Mouse (Mus musculus) G1E (cell line): ENCODE data around the gene Trim38. TPM values are rescaled to one million over a fixed set of nuclear protein-coding genes. Genes with fewer than 3 reads are reported as not detected.
A peak's percentile ranks its signal among the peaks of the same experiment; 100 is the strongest.

Source experiments
- ATAC-seq: 2 replicates; pipeline ENCODE4 v1.8.0; 2016; ENCODE audit warnings: mild to moderate bottlenecking; ENCODE audit not compliant: insufficient number of reproducible peaks, poor library complexity, low FRiP score, severe bottlenecking; ENCODE audit errors: extremely low read depth
- DNase-seq: peaks from one replicate; pipeline ENCODE4 v3.0.0; 2012; ENCODE audit warnings: low spot score
- H3K27me3 ChIP-seq: 2 replicates; pipeline ENCODE4 v1.6.1; 2012; ENCODE audit warnings: mild to moderate bottlenecking, low read length, inconsistent platforms; ENCODE audit not compliant: insufficient read depth
- H3K36me3 ChIP-seq: replicated peaks from 2 replicates; pipeline ENCODE3; 2012; ENCODE audit warnings: mild to moderate bottlenecking, inconsistent platforms
- H3K4me1 ChIP-seq: 2 replicates; pipeline ENCODE4 v1.6.1; 2012; ENCODE audit warnings: low read depth, low read length, inconsistent platforms, mixed read lengths; ENCODE audit not compliant: insufficient read depth
- H3K4me3 ChIP-seq: 2 replicates; pipeline ENCODE4 v1.5.1; 2012; ENCODE audit warnings: low read depth, mild to moderate bottlenecking, inconsistent platforms, low read length, moderate library complexity, mixed read lengths
- H3K9me3 ChIP-seq: replicated peaks from 2 replicates; pipeline ENCODE4 v1.6.1; 2012; ENCODE audit warnings: inconsistent platforms
- CTCF ChIP-seq: IDR thresholded peaks from 2 replicates; pipeline ENCODE4 v1.5.1; 2012; ENCODE audit warnings: low read depth, low read length, inconsistent platforms, mixed read lengths
- GATA1 ChIP-seq: IDR thresholded peaks from 2 replicates; pipeline ENCODE4 v1.6.1; 2012; ENCODE audit warnings: borderline replicate concordance, low read length, inconsistent platforms, mixed read lengths
- GATA2 ChIP-seq: IDR thresholded peaks from 2 replicates; pipeline ENCODE4 v1.6.1; 2012; ENCODE audit warnings: low read depth, low read length, inconsistent platforms, borderline replicate concordance
- POLR2AphosphoS5 ChIP-seq: IDR thresholded peaks from 2 replicates; pipeline ENCODE4 v1.6.1; 2012; ENCODE audit warnings: low read depth, low read length, inconsistent platforms; ENCODE audit not compliant: insufficient replicate concordance
- TAL1 ChIP-seq: conservative IDR thresholded peaks from 2 replicates; pipeline ENCODE4 v1.6.1; 2012; ENCODE audit warnings: low read depth, low read length, inconsistent platforms, mixed read lengths
- polyA plus RNA-seq: library from polyadenylated mRNA; stranded (reverse); fragments of >175 nt; gene quantifications from 2 replicates; pipeline ENCODE4 v1.2.3, GENCODE M21; 2012
- total RNA-seq, 2 experiments: library from RNA; stranded (forward) in 1 of 2; stranded (reverse) in 1 of 2; fragments of 200-1000 nt in 1 of 2; fragments of >200 nt in 1 of 2; fragmentation: Nextera tagmentation in 1 of 2; gene quantifications; 2 replicates each; pipeline ENCODE4 v1.2.3; 2014 to 2017

Gene Trim38
- total and polyA plus RNA-seq, 3 experiments: 0.27 TPM; not detected in 2

DNA sequence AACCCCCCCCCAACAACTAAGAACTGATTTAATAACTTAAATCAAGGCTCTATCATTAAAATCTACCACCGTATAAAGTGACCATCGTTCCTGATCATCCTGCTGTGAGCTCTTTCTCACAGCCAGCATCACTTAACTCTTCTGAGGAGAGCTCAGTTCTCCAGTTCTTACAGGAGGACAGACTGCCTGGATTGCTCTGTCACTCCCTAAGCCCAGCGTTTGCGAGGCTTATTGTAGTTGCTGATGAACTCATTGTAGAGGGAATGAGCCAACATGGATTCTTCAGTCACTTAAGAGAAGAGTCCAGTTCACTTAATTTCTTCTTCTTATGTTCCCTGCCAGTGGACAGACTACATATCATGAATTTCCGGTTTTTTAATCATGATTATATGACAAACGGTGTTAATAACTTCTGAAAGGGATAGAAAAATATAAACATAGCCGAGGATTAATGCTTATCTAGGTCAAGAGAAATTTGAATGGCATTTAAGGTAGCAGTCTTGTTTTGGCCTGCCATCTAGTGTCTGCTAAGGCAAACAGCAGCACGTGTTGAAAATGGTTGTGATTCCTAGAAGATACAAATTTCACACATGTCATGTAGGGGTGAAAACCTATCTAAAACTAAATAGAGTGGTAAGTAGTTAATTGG is 37.4 kb upstream of the Trim38 start:
- no peak for DNase-seq

GRCm38 (mm10) chr13:23737091-23737490 is 32.6 kb upstream of the Trim38 start:
- Histone ChIP-seq H3K27me3 (no peaks in the 10 kb centered on the region), H3K4me1 (peaks cover 14% of the 10 kb centered on the region), H3K9me3 (no peaks in the 10 kb centered on the region), H3K4me3 (no peak overlapping the region), H3K36me3 (no peaks in the 10 kb centered on the region)
- no peak for DNase-seq
- ATAC-seq: no peak
- TF ChIP-seq TAL1: no peak

More for the DNA sequence above, 37.4 kb upstream of the Trim38 start:
- peaks cover 3% of the 10 kb centered on the region; the same call in 1 of the 2 replicates for H3K4me1 ChIP-seq
- H3K27me3 ChIP-seq: peaks cover 11% of the 10 kb centered on the region
- no peaks in the 10 kb centered on the region for H3K9me3 ChIP-seq
- ATAC-seq: no peak
- TF ChIP-seq CTCF: peak; percentile 14; the same call in 1 of the 2 replicates
- no peak for TF ChIP-seq TAL1
- H3K4me3 ChIP-seq: no peak overlapping the region
- H3K36me3 ChIP-seq: no peaks in the 10 kb centered on the region

DNA sequence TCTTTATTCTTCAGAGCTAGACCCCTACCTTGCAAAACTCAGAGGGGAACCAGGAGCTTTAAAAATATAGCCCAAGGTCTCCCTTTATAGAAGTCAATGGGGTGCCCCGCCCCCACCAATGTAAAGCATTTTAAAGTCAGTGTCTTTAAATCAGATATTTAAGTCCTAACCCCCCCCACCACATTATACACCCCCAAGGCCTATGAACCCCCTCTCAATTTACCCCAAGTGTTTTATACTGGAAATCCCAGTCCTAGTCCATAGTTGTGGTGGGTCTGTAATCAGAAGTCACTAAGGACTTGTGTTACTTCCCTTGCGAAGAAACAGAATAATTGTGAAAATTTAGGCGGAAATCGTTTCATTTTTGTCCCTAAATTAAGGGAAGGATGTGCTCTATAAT is 31.7 kb upstream of the Trim38 start:
- no peak for ATAC-seq
- Histone ChIP-seq H3K4me1 (peaks cover 18% of the 10 kb centered on the region), H3K27me3 (no peaks in the 10 kb centered on the region), H3K4me3 (peak overlapping the region; percentile 71; the same call in 1 of the 2 replicates), H3K36me3 (no peaks in the 10 kb centered on the region), H3K9me3 (no peaks in the 10 kb centered on the region)
- TF ChIP-seq CTCF (no peak), TAL1 (no peak), GATA1 (no peak), GATA2 (no peak), POLR2AphosphoS5 (no peak)
- DNase-seq: no peak

DNA sequence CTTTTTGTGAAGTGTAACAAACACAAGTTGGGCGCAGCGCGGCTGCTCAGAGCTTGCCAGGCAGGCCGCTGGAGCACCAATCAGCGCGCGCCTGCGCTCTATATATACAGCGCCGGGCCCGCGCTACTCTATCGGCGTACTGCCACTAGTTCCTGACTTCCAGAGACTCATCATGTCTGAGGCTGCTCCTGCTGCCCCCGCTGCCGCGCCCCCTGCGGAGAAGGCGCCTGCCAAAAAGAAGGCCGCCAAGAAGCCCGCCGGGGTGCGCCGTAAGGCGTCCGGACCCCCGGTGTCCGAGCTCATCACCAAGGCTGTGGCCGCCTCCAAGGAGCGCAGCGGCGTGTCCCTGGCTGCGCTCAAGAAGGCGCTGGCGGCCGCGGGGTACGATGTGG is 31.0 kb upstream of the Trim38 start, which contains the start of gene Hist1h1c:
Hist1h1c (plus strand) TSS at position 132 of the 392 bp plus-strand sequence.
- H3K27me3 ChIP-seq: no peaks in the 10 kb centered on the region
- TF ChIP-seq CTCF: no peak
- TF ChIP-seq TAL1: no peak
- no peak for TF ChIP-seq GATA1
- peak; percentile 70; the same call in 1 of the 2 replicates for TF ChIP-seq POLR2AphosphoS5
- TF ChIP-seq GATA2: no peak
- H3K4me1 ChIP-seq: peaks cover 21% of the 10 kb centered on the region
- peak within 1 kb of the TSS; percentile 71 for H3K4me3 ChIP-seq
- ATAC-seq (peak; percentile 69), DNase-seq (peak; percentile 84)
- H3K9me3 ChIP-seq: no peaks in the 10 kb centered on the region
- H3K36me3 ChIP-seq: no peaks in the 10 kb centered on the region

DNA sequence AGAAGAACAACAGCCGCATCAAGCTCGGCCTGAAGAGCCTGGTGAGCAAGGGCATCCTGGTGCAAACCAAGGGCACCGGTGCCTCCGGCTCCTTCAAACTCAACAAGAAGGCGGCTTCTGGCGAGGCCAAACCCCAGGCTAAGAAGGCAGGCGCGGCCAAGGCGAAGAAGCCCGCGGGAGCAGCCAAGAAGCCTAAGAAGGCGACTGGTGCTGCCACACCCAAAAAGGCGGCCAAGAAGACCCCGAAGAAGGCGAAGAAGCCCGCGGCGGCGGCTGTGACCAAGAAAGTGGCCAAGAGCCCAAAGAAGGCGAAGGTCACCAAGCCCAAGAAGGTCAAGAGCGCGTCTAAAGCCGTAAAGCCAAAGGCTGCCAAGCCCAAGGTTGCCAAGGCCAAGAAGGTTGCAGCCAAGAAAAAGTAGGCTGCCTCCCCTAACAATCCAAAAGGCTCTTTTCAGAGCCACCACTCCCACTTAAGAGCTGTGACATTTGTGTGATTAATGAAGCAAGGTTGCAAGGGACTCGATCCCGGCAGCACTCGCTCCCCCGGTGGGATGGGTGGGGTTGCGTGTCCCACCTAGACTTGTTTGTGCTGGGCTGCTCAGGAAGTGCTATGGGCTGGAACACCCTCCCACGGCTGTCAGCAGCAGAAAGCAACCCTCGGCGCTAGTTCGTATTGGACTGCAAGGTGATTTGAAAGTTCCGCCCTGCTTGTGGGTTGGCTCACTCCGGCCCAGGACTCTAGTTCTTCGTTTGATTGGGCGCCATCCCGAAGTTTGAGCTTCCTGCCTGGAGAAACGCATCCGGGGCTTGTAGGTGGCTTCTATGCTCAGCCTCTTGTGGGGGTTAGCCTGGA is 30.4 kb upstream of the Trim38 start:
- Histone ChIP-seq H3K4me3 (peak overlapping the region; percentile 71), H3K4me1 (peaks cover 24% of the 10 kb centered on the region), H3K36me3 (no peaks in the 10 kb centered on the region), H3K9me3 (no peaks in the 10 kb centered on the region), H3K27me3 (no peaks in the 10 kb centered on the region)
- peak; percentile 75 for ATAC-seq
- peak; percentile 67 for DNase-seq
- TF ChIP-seq GATA2 (no peak), TAL1 (no peak), GATA1 (no peak), POLR2AphosphoS5 (peak; percentile 99; the same call in 1 of the 2 replicates), CTCF (no peak)

DNA sequence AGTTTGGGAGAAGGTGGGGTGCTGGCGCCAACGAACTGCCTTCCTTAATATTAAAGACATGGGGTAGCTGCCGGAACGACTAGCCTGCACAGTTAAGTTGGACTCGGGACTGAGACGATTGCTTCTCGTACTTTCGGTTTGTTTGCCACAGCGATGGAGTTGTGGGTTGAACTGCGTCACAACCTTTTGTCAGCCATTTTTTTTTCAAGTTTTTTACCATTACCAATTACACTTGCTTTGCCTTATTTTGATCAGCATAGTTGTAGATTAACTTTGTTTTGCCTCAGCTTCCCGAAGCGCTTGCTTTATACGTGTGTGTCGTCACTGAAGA is 29.8 kb upstream of the Trim38 start:
- no peak for DNase-seq
- Histone ChIP-seq H3K9me3 (no peaks in the 10 kb centered on the region), H3K27me3 (no peaks in the 10 kb centered on the region), H3K4me1 (peaks cover 24% of the 10 kb centered on the region), H3K36me3 (no peaks in the 10 kb centered on the region), H3K4me3 (peak overlapping the region; percentile 71)
- no peak for ATAC-seq
- TF ChIP-seq GATA2 (no peak), POLR2AphosphoS5 (peak; percentile 55), TAL1 (no peak)
